Mouse (Mus musculus): ENCODE measurements around the gene Gm16181. TPM values are rescaled to one million over a fixed set of nuclear protein-coding genes. Genes with fewer than 3 reads are reported as not detected.

Gene Gm16181
- polyA plus RNA-seq, 1 experiment from 2014 or later, result 0.41 TPM

DNA sequence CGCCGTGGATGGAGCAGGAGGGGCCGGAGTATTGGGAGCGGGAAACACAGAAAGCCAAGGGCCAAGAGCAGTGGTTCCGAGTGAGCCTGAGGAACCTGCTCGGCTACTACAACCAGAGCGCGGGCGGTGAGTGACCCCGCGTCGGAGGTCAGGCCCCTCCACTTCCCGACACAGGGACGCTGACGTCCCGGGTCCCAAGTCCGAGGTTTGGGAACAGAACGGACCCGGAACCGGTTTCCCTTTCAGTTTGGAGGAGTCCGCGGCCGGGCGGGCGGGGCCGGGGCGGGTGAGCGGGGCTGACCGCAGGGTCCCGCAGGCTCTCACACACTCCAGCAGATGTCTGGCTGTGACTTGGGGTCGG, 42.9 kb downstream of the Gm16181 start:
- Histone ChIP-seq H3K27ac (ENCODE audit: low read length) (no peak overlapping the region), H3K4me3 (ENCODE audit: low read length) (peak overlapping the region; percentile 84), H3K4me2 (ENCODE audit: low read depth, low read length) (peak overlapping the region; percentile 100), H3K9me3 (replicated peaks; ENCODE audit: control insufficient read depth, low read length) (no peaks in the 10 kb centered on the region), H3K36me3 (ENCODE audit: control insufficient read depth, insufficient read depth) (no peaks in the 10 kb centered on the region), H3K9ac (ENCODE audit: low read length) (peak overlapping the region; percentile 77), H3K27me3 (ENCODE audit: control insufficient read depth, insufficient read depth, low read length) (peaks cover 15% of the 10 kb centered on the region), H3K4me1 (ENCODE audit: control insufficient read depth, insufficient read depth, low read length) (peaks cover 4% of the 10 kb centered on the region; the same call in 1 of the 2 replicates)
- 0 out of 2 replicates have a peak, but pooled peaks have one; percentile 9 for ATAC-seq (replicated peaks; ENCODE audit: extremely low read depth, insufficient read depth, low FRiP score)
- WGBS, result 2% methylated on average over 31 of the region's 31 CpGs

- H3K9ac ChIP-seq (ENCODE audit: low read length), result no peak overlapping the region
- no peaks in the 10 kb centered on the region for H3K9me3 ChIP-seq (replicated peaks; ENCODE audit: control insufficient read depth, low read length)
- H3K27ac ChIP-seq (ENCODE audit: low read length), result no peak overlapping the region
- WGBS, result 62% methylated on average over 1 of the region's 1 CpGs
- H3K27me3 ChIP-seq (ENCODE audit: control insufficient read depth, insufficient read depth, low read length), result peaks cover 8% of the 10 kb centered on the region; the same call in 1 of the 2 replicates
- H3K4me1 ChIP-seq (ENCODE audit: control insufficient read depth, insufficient read depth, low read length), result peaks cover 2% of the 10 kb centered on the region; the same call in 1 of the 2 replicates
- no peak for ATAC-seq (replicated peaks; ENCODE audit: extremely low read depth, insufficient read depth, low FRiP score)
- H3K4me3 ChIP-seq (ENCODE audit: low read length), result no peak overlapping the region
- no peak overlapping the region for H3K4me2 ChIP-seq (ENCODE audit: low read depth, low read length)
- no peaks in the 10 kb centered on the region for H3K36me3 ChIP-seq (ENCODE audit: control insufficient read depth, insufficient read depth)
Measured at GRCm38 (mm10) chr17:35267399-35268086, 46.9 kb downstream of the Gm16181 start.

DNA sequence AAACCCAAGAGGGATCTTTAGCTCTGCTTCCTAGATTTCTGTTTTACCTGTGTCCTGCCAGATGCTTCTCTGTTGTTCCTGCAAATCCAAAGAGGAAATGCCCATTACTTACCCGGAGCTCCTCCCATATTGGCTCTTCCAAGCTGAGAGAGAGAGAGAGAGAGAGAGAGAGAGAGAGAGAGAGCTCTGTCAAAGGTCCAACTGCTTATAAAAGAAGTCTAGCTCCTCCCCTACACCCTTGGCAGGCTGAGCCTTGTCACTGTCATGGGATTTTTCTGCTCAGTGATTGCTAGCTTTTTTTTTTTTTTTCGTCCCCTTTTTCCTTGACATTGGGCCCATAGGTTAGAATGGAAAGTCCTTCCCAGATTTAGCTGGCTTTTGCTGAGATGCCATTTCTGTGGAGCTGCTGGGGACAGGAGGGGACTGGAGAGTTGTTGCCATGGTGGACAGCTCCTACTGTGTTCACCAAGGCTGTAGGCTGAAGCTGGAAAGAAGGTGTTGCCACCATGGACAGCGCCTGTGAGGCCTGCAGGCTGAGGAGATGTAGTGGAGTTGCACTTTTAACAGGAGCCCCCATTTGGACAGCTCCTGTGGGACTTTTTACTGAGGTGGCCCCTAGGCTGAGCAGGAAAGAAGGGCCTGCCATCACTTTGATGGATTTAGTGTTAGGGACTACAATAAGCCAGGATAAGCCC, 49.2 kb downstream of the Gm16181 start:
- ATAC-seq (replicated peaks; ENCODE audit: extremely low read depth, insufficient read depth, low FRiP score), result peak; percentile 41; the same call in 1 of the 2 replicates
- peaks cover 2% of the 10 kb centered on the region; the same call in 1 of the 2 replicates for H3K9me3 ChIP-seq (replicated peaks; ENCODE audit: control insufficient read depth, low read length)
- 27% methylated on average over 3 of the region's 3 CpGs for WGBS
- H3K27me3 ChIP-seq (ENCODE audit: control insufficient read depth, insufficient read depth, low read length), result peaks cover 2% of the 10 kb centered on the region; the same call in 1 of the 2 replicates
- H3K4me2 ChIP-seq (ENCODE audit: low read depth, low read length), result no peak overlapping the region
- H3K4me1 ChIP-seq (ENCODE audit: control insufficient read depth, insufficient read depth, low read length), result no peaks in the 10 kb centered on the region
- no peak overlapping the region for H3K4me3 ChIP-seq (ENCODE audit: low read length)
- H3K36me3 ChIP-seq (ENCODE audit: control insufficient read depth, insufficient read depth), result no peaks in the 10 kb centered on the region
- no peak overlapping the region for H3K9ac ChIP-seq (ENCODE audit: low read length)
- no peak overlapping the region for H3K27ac ChIP-seq (ENCODE audit: low read length)

- Histone ChIP-seq H3K4me1 (ENCODE audit: control insufficient read depth, insufficient read depth, low read length) (no peaks in the 10 kb centered on the region), H3K27me3 (ENCODE audit: control insufficient read depth, insufficient read depth, low read length) (peaks cover 13% of the 10 kb centered on the region), H3K4me2 (ENCODE audit: low read depth, low read length) (no peak overlapping the region), H3K9me3 (replicated peaks; ENCODE audit: control insufficient read depth, low read length) (peaks cover 2% of the 10 kb centered on the region; the same call in 1 of the 2 replicates), H3K9ac (ENCODE audit: low read length) (no peak overlapping the region), H3K36me3 (ENCODE audit: control insufficient read depth, insufficient read depth) (no peaks in the 10 kb centered on the region), H3K4me3 (ENCODE audit: low read length) (no peak overlapping the region), H3K27ac (ENCODE audit: low read length) (no peak overlapping the region)
- WGBS, result 61% methylated on average over 3 of the region's 3 CpGs
- ATAC-seq (replicated peaks; ENCODE audit: extremely low read depth, insufficient read depth, low FRiP score), result no peak
Measured at GRCm38 (mm10) chr17:35272249-35272648, 51.6 kb downstream of the Gm16181 start.

Small RNA genes within 50 kb of the gene (microRNA-seq; reads per million reads assigned to microRNA genes)
- gene Mir6973a (not detected), gene Mir6974 (not detected), gene Mir6975 (3.1 reads per million, percentile 11 among the genes with 10 or more reads in this experiment), gene Mir8094 (not detected)

Other genes with a start within 250 kb of the Gm16181 start
- 3.9 and 4.4 TPM in 2 replicates for gene Hspa1a, start 248.7 kb upstream of the Gm16181 start, polyA plus RNA-seq (2015; fragmentation: Nextera tagmentation; extraction: Ambion mirVana)
- gene Hspa1l, start 248.1 kb upstream of the Gm16181 start, polyA plus RNA-seq (2015; fragmentation: Nextera tagmentation; extraction: Ambion mirVana), result 3.1 and 4.2 TPM in 2 replicates
- gene Lsm2, start 239.0 kb upstream of the Gm16181 start, polyA plus RNA-seq (2015; fragmentation: Nextera tagmentation; extraction: Ambion mirVana), result 132 and 134 TPM in 2 replicates
- 69.9 and 75.0 TPM in 2 replicates for gene Vars, start 219.8 kb upstream of the Gm16181 start, polyA plus RNA-seq (2015; fragmentation: Nextera tagmentation; extraction: Ambion mirVana)
- 0.27 and 0.34 TPM in 2 replicates for gene Vwa7, start 204.3 kb upstream of the Gm16181 start, polyA plus RNA-seq (2015; fragmentation: Nextera tagmentation; extraction: Ambion mirVana)
- gene Sapcd1, start 192.8 kb upstream of the Gm16181 start, polyA plus RNA-seq (2015; fragmentation: Nextera tagmentation; extraction: Ambion mirVana), result 1.9 and 3.0 TPM in 2 replicates
- 3.5 and 3.7 TPM in 2 replicates for gene Msh5, start 174.1 kb upstream of the Gm16181 start, polyA plus RNA-seq (2015; fragmentation: Nextera tagmentation; extraction: Ambion mirVana)
- gene Clic1, start 170.9 kb upstream of the Gm16181 start, polyA plus RNA-seq (2015; fragmentation: Nextera tagmentation; extraction: Ambion mirVana), result 349 and 372 TPM in 2 replicates
- gene Ddah2, start 161.8 kb upstream of the Gm16181 start, polyA plus RNA-seq (2015; fragmentation: Nextera tagmentation; extraction: Ambion mirVana), result 171 and 193 TPM in 2 replicates
- gene Ly6g6c, start 155.4 kb upstream of the Gm16181 start, polyA plus RNA-seq (2015; fragmentation: Nextera tagmentation; extraction: Ambion mirVana), result 0.17 TPM in 1 of 2 replicates, not detected in the other
- 0.16 and 0.54 TPM in 2 replicates for gene Mpig6b, start 154.7 kb upstream of the Gm16181 start, polyA plus RNA-seq (2015; fragmentation: Nextera tagmentation; extraction: Ambion mirVana)
- 0.72 and 0.84 TPM in 2 replicates for gene Ly6g6e, start 143.9 kb upstream of the Gm16181 start, polyA plus RNA-seq (2015; fragmentation: Nextera tagmentation; extraction: Ambion mirVana)
- gene Ly6g6d, start 142.8 kb upstream of the Gm16181 start, polyA plus RNA-seq (2015; fragmentation: Nextera tagmentation; extraction: Ambion mirVana), result 1.9 and 3.4 TPM in 2 replicates
- gene Ly6g6f, start 135.2 kb upstream of the Gm16181 start, polyA plus RNA-seq (2015; fragmentation: Nextera tagmentation; extraction: Ambion mirVana), result 0.29 and 0.39 TPM in 2 replicates
- gene Abhd16a, start 131.6 kb upstream of the Gm16181 start, polyA plus RNA-seq (2015; fragmentation: Nextera tagmentation; extraction: Ambion mirVana), result 80.9 and 83.3 TPM in 2 replicates
- gene Ly6g5c, start 112.6 kb upstream of the Gm16181 start, polyA plus RNA-seq (2015; fragmentation: Nextera tagmentation; extraction: Ambion mirVana), result 0.72 TPM in 1 of 2 replicates, not detected in the other
- 0.57 and 0.63 TPM in 2 replicates for gene Ly6g5b, start 105.4 kb upstream of the Gm16181 start, polyA plus RNA-seq (2015; fragmentation: Nextera tagmentation; extraction: Ambion mirVana)
- 13.6 and 14.9 TPM in 2 replicates for gene Gpank1, start 99.4 kb upstream of the Gm16181 start, polyA plus RNA-seq (2015; fragmentation: Nextera tagmentation; extraction: Ambion mirVana)
- gene Csnk2b, start 98.8 kb upstream of the Gm16181 start, polyA plus RNA-seq (2015; fragmentation: Nextera tagmentation; extraction: Ambion mirVana), result 224 and 232 TPM in 2 replicates
- gene D17H6S53E, start 94.5 kb upstream of the Gm16181 start, polyA plus RNA-seq (2015; fragmentation: Nextera tagmentation; extraction: Ambion mirVana), result 10.1 and 10.2 TPM in 2 replicates
- 0.60 and 0.89 TPM in 2 replicates for gene Apom, start 88.8 kb upstream of the Gm16181 start, polyA plus RNA-seq (2015; fragmentation: Nextera tagmentation; extraction: Ambion mirVana)
- gene Bag6, start 85.7 kb upstream of the Gm16181 start, polyA plus RNA-seq (2015; fragmentation: Nextera tagmentation; extraction: Ambion mirVana), result 37.5 and 40.5 TPM in 2 replicates
- gene Prrc2a, start 55.9 kb upstream of the Gm16181 start, polyA plus RNA-seq (2015; fragmentation: Nextera tagmentation; extraction: Ambion mirVana), result 103 and 113 TPM in 2 replicates
- 6.0 and 10.9 TPM in 2 replicates for gene Aif1, start 44.8 kb upstream of the Gm16181 start, polyA plus RNA-seq (2015; fragmentation: Nextera tagmentation; extraction: Ambion mirVana)
- gene Lst1, start 32.4 kb upstream of the Gm16181 start, polyA plus RNA-seq (2015; fragmentation: Nextera tagmentation; extraction: Ambion mirVana), result 7.9 and 8.2 TPM in 2 replicates
- 3.5 and 6.4 TPM in 2 replicates for gene Ltb, start 26.4 kb upstream of the Gm16181 start, polyA plus RNA-seq (2015; fragmentation: Nextera tagmentation; extraction: Ambion mirVana)
- gene Tnf, start 18.8 kb upstream of the Gm16181 start, polyA plus RNA-seq (2015; fragmentation: Nextera tagmentation; extraction: Ambion mirVana), result 0.20 and 0.33 TPM in 2 replicates
- 0.27 and 0.79 TPM in 2 replicates for gene Lta, start 15.5 kb upstream of the Gm16181 start, polyA plus RNA-seq (2015; fragmentation: Nextera tagmentation; extraction: Ambion mirVana)
- gene Atp6v1g2, start 12.8 kb downstream of the Gm16181 start, polyA plus RNA-seq (2015; fragmentation: Nextera tagmentation; extraction: Ambion mirVana), result 10.1 and 10.4 TPM in 2 replicates
- gene Nfkbil1, start 15.0 kb downstream of the Gm16181 start, polyA plus RNA-seq (2015; fragmentation: Nextera tagmentation; extraction: Ambion mirVana), result 8.4 and 8.8 TPM in 2 replicates
- 256 and 260 TPM in 2 replicates for gene Ddx39b, start 20.9 kb downstream of the Gm16181 start, polyA plus RNA-seq (2015; fragmentation: Nextera tagmentation; extraction: Ambion mirVana)
- gene H2-D1, start 41.9 kb downstream of the Gm16181 start, polyA plus RNA-seq (2015; fragmentation: Nextera tagmentation; extraction: Ambion mirVana), result 90.5 and 110 TPM in 2 replicates
- not detected in 2 replicates for gene H2-Q1, start 99.6 kb downstream of the Gm16181 start, polyA plus RNA-seq (2015; fragmentation: Nextera tagmentation; extraction: Ambion mirVana)
- 0.82 and 2.1 TPM in 2 replicates for gene H2-Q2, start 121.4 kb downstream of the Gm16181 start, polyA plus RNA-seq (2015; fragmentation: Nextera tagmentation; extraction: Ambion mirVana)
- 3.2 and 4.1 TPM in 2 replicates for gene H2-Q4, start 158.8 kb downstream of the Gm16181 start, polyA plus RNA-seq (2015; fragmentation: Nextera tagmentation; extraction: Ambion mirVana)
- gene H2-Q6, start 204.0 kb downstream of the Gm16181 start, polyA plus RNA-seq (2015; fragmentation: Nextera tagmentation; extraction: Ambion mirVana), result 1.1 and 2.8 TPM in 2 replicates
- gene H2-Q7, start 218.3 kb downstream of the Gm16181 start, polyA plus RNA-seq (2015; fragmentation: Nextera tagmentation; extraction: Ambion mirVana), result 3.7 and 5.9 TPM in 2 replicates
- gene H2-Q10, start 249.3 kb downstream of the Gm16181 start, polyA plus RNA-seq (2015; fragmentation: Nextera tagmentation; extraction: Ambion mirVana), result 0.55 and 0.58 TPM in 2 replicates